ENCODE assay signal across 14 mouse cellular contexts in the genomic region with DNA sequence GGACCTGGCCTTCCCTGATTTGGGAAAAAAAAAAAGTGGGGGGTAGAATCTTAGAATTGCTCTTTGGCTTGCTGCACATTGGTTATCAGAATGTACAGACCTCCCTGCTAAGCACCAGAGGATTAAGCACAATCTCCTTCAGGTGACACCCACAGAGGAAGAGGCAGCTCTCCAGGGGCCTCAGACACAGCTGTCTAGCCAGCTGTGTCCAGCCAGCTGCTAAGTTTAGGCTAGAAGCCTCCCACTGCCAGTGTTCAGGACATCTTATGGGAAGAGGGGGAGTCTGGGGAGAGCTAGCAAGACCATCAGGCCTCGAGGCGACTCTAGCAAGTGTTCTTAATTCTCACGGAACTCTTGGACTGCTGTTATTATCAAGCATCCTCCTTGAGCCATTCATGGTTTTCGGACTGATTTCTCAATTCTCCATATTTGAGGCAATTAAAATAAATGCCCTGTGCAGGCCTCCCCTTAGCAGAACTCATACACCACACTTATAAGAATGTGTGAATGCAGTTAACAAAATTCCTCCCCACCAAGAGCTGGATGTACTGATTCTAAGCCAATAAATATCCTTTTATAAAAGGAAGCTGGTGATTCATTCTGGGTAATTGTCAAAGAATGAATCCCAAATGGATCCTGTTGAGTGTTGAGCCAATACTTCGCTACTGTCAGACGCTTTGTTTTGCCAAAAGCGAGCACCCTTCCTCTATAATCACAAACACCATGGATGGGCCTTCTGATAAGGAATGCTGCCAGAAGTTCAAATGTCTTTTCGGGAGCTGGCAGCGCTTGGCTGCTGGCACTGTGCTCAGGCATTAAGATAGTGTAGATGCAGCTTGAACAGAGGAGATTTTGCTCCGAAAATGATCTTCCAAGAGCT.
A peak's percentile ranks its signal among the peaks of the same experiment; 100 is the strongest.
DNase-seq lines count a peak whose midpoint lies in the region; TF ChIP-seq lines count a peak whose summit lies in the region.
"Had no signal": no experiment of that assay in that cellular context is flagged by ENCODE, and none has a peak within 500 bp of the region (broad histone marks: within the 10 kb centered on the region; RNA-seq: fewer than 3 reads in every experiment).

No protein-coding gene starts in this region.

- DNase-seq in gastrocnemius, adult 2 months = no peak
- no peak for DNase-seq in gastrocnemius, postnatal 10 days
- DNase-seq in right cerebral cortex, adult 18-20 months = peak; percentile 33
- DNase-seq in right cerebral cortex, postnatal 4 days = no peak
- DNase-seq in heart, postnatal 14 days = peak; percentile 34 to 44
- peak; percentile 38 for DNase-seq in telencephalon, adult 2 months (ENCODE audit: low read depth, low spot score)
- DNase-seq in thymus, adult 18-20 months = no peak
- DNase-seq in cerebellum, postnatal 10 days = no peak
- DNase-seq: kidney, postnatal 36 days; liver, embryonic 13.5 days; retina, postnatal 1 day; thymus, postnatal 25 days had no signal

- 0 out of 2 replicates have a peak overlapping the region, but pooled peaks have one; percentile 7 for H3K4me3 ChIP-seq in gastrocnemius, adult 2 months
- H3K4me3 ChIP-seq: heart, embryonic 13.5 days; liver, embryonic 13.5 days; neural tube, embryonic 12.5 days had no signal

- TF ChIP-seq CTCF in gastrocnemius, adult 2 months (IDR thresholded peaks at IDR 0.05) = no peak

- intact Hi-C loops in gastrocnemius, adult 2 months (cut with DNase I) = loop anchor here (10.0 kb wide), 1 partner anchor 141 kb away; a partner anchor contains a TSS
- intact Hi-C loops in heart, postnatal 14 days (cut with DNase I) = no loop called here

- no peak overlapping the region for H3K27ac ChIP-seq in gastrocnemius, adult 2 months
- H3K27ac ChIP-seq: heart, embryonic 13.5 days; liver, embryonic 13.5 days; neural tube, embryonic 12.5 days had no signal

Comparison
In these comparisons a context has a peak if more than half of its experiments do, and no peak if none do; other contexts are left out.
1. DNase-seq: peak in right cerebral cortex, adult 18-20 months (single experiment), heart, postnatal 14 days (2 of 2) and telencephalon, adult 2 months (single experiment); none in gastrocnemius, adult 2 months (single experiment), gastrocnemius, postnatal 10 days (single experiment), right cerebral cortex, postnatal 4 days (single experiment), thymus, adult 18-20 months (0 of 2) and cerebellum, postnatal 10 days (0 of 2).